Mouse (Mus musculus): ENCODE measurements around the gene Klhl15.

Klhl15 gene

GRCm38 (mm10) chrX:94234532-94235189 lies at the start of gene Klhl15:
Gene Klhl15, plus strand, starts transcription at chrX:94234599.
- DNase-seq (ENCODE audit: low spot score) = peak; percentile 77

DNA sequence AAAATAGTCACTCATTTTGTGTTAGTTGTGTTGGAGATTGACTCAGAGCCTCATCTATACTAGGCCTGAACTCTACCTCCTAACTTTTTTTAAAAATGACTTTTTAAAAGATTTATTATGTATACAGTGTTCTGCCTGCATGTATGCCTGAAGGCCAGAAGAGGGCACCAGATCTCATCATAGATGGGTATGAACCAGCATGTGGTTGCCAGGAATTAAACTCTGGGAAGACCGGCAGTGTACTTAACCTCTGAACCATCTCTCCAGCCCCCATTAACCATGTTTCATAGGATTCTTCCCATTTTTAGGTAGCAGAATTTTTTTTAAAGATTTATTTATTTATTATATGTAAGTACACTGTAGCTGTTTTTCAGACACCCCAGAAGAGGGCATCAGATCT lies 49.2 kb upstream of the Klhl15 start:
- DNase-seq (ENCODE audit: low spot score) = no peak

- peak; percentile 34 for DNase-seq (ENCODE audit: low spot score)
Measured at GRCm38 (mm10) chrX:94193901-94194300, 40.5 kb upstream of the Klhl15 start.

- peak; percentile 35 for DNase-seq (ENCODE audit: low spot score)
Measured at GRCm38 (mm10) chrX:94197789-94198188, 36.6 kb upstream of the Klhl15 start.

- no peak for DNase-seq (ENCODE audit: low spot score)
Measured at GRCm38 (mm10) chrX:94212264-94212596, 22.2 kb upstream of the Klhl15 start.

DNA sequence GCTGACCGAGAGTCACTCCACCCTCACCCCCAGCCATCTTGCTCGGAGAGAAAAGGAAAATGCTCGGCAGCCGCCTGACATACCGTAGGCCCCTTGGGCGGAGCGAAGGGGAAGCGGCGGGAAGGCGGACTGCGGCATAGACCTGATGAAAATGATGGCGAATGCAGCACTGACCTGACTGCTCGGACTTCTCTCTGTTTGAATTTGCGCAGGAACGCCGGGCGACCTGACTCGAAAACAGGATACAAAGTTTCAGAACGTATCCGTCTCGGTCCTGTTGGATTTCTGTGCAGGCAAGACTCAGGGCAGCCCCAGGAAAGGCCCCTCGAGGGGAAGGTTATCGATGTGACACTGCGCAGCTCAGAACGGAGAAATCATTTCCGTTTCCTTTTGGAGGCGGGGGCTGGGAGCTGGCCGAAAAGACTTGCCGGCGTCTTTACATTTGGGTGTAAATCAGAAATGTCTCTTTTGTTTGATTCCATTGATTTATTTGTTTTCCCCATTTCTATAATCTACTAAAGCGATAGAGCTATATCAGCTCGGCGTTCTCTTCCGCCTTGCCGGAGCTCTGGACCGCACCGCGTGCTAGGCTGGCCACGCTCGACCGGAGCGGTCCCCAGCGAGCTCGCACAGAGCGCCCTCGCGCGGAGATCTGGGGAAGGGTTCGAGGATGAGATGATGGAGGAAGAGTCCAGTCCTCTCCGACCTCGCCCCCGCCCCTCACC lies 21.6 kb upstream of the Klhl15 start, which contains the start of gene Eif2s3x:
Eif2s3x (minus strand) TSS at position 266 of the 725 bp plus-strand sequence.
- peak; percentile 91 for DNase-seq (ENCODE audit: low spot score)

- no peak for DNase-seq (ENCODE audit: low spot score)
Measured at GRCm38 (mm10) chrX:94213384-94213783, 21.0 kb upstream of the Klhl15 start.

DNA sequence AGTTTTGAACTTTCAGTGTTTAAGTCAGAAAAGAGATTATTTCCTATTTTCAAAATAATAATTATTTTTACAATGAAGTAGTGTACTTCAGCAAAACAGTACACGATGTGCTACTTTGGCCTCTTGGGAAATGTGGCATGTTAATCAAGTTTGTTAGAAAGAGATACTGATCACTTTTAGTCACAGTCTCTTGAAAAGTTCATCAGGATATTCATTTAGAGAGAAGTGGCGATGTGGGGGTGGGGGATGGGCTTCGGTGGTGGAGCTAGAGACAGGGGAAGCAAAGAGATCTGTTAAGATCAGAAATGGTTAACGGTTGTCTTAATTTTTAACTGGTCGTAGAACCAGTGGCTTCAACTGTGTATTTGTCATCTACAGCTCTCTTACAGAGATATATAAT lies 967 bp upstream of the Klhl15 start:
- no peak for DNase-seq (ENCODE audit: low spot score)

DNA sequence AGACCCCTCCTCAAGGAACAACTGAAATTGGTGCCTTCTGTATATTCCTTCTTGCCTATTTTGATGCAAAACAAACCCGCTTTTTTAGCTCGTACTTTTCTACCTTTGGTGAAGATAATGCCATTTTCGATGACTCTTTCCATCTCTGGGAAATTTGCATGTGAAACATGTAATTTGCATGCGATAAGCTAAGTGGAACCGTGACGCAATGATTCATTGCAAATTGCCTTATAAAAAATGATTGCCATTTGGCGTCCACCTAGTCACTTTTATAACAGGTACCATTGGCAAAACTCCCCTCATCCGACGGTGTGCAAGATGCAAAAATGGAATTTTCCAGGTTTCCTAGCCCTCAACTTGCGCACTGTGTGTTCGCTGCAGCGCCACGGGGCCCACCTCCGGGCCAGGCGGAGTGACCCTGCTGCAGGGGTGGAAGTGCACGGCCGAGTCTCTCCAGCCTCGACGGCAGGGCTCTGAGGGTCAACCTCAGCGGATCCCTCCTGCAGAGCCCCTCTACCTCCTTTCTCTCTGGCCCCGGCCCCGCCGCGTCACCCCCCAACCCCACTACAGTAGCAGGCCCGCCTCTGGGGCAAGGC lies 365 bp upstream of the Klhl15 start:
- peak; percentile 1 for DNase-seq (ENCODE audit: low spot score)

DNA sequence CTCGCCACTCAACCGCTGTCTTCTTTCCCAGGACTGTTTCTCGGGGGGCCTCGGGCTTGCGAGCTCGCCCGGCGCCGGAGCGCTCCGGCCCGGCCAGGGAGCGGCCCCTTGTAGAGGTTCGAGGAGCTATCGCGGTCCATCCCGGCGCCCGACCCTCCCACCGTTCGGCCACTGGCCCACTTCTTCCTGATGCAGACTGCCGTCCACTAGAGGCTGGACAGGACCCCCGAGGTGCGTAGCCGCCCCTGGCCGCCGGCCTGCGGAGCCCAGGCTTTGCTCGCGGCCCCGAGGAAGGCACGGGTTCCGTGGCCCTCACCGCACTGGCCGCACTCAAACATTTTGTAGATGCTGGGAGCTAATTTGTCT lies 774 bp downstream of the Klhl15 start:
- DNase-seq (ENCODE audit: low spot score) = no peak

DNA sequence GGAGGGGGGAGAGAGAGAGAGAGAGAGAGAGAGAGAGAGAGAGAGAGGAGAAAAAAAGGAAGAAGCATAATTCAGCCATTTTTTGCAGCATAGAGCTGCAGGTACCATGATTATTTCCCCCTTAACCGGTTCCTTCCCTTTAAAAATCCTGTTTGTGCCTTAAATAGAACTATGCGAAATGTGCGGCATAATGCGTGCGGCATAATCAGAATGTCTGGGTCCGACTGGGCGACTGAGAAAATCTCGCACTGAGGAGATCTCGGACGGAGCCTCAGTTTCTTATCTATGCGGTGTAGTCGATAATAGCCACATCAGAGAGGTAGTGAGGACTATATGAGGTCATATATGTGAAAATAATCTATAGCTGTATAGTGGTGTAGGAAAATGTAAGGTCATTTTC lies 1.2 kb downstream of the Klhl15 start:
- DNase-seq (ENCODE audit: low spot score) = no peak

DNA sequence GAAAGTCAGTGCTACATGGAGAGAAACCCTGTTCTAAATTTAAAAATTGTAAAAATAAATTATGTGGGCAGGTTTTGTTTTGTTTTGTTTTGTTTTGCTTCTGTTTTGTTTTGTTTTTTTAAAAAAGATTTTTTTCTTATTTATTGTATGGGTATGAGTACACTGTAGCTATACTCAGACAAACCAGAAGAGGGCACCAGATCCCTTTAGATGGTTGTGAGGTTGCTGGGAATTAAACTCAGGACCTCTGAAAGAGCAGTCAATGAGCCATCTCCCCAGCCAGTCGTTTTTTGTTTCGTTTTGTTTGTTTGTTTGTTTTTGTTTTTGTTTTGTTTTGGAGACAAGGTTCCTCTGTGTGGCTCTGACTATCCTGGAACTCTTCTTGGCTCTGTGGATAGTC lies 54.5 kb downstream of the Klhl15 start:
- DNase-seq (ENCODE audit: low spot score) = peak; percentile 37

DNA sequence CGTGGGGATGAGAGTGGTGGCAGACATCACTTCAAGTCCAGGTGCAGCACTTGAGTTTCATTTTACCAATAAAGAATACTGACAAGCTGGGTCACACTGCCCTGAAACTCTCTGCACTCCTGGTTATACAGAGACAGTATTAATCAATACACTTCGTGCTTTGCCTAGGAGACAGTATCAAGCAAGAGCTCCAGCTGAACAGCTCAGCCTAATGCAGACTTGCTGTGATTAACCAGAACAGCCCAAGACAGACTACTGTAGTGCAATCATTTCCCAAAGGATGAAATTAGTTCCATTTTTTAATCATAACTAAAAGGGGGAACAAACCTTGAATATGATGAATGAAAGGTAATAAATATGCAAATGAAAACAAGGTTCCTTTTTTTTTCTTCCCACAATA lies 68.5 kb downstream of the Klhl15 start:
- no peak for DNase-seq (ENCODE audit: low spot score)

DNA sequence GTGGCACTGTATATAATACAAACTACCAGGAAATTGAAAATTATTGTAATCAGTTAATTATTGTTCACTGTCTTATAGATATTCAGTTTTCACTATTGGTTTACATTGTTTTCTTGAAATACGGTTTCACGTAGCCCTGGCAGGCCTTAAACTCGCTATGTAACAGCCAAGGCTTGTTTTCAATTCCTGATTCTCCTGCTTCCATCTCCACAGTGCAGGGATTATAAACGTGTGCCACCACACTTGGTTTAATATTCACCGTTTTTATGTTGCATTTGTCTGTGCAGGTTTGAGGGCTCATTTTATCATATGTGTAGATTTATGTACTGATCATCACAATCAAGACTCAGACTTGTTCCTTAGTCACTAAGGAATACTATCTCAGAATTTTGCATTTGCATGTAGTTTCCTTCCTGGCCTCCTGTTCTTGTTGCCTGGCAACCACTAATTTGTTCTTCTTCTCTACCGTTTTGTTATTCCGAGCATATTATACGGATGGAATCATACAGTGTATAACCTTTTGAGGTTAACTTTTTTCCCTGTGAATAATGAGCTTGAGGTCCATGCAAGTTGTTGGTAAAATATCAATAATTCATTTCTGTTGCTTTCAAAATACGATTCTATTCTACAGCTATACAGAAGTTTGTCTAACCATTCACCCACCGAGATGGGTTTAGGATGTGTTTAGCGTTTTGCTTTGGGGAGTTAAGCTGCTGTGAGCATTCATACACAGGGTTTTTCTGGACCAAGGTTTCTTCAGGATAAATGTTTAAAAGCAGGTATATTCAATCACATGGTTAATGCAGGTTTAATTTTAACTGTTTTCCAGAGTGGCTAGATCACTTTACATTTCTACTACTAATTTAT lies 86.9 kb downstream of the Klhl15 start:
- DNase-seq (ENCODE audit: low spot score) = no peak

Data from lung, postnatal 25 days (tissue).